Mouse (Mus musculus): ENCODE data around the gene Tnfaip8l1. TPM values are rescaled to one million over a fixed set of nuclear protein-coding genes. Genes with fewer than 3 reads are reported as not detected.

Gene Tnfaip8l1
- 3.4 and 4.0 TPM in 2 replicates for total RNA-seq (2012; rRNA removed)
- 1 to 10 TPM in 1 of 2 experiments, not detected in 1; 5.5 TPM for polyA plus RNA-seq (2012; ENCODE audit: insufficient read depth in 1 of 2, insufficient read length in 2 of 2, low read depth in 1 of 2, low replicate concordance in 2 of 2, missing spikeins in 1 of 2)

DNA sequence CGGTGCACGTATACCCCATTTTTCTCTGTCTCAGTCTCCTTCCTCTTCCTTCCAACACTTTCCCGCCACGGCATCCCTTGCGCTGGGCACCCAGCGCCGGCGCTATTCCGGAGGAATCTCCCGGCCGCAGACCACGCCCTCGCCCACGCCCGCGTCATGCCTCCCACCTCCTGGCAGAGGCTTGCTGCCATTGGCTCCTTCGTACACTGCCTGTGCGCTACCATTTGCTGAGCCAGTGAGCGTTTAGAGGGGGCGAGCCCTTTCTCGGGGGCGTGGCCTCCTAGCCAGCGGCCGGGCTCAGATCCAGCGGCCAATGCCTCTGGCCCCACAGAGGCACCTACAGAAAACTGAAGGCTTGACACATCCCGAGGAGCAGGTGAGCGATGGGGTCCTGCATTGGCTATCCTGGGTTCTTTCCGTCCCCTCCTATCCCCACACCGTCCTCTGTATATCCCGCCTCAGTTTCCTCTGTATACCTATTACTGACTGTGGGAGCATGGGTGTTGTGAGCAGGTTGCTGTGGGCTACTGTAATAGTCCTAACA is at the start of gene Tnfaip8l1:
TSS of gene Tnfaip8l1 (plus strand) at position 247 of the 544 bp plus-strand sequence.
- Histone ChIP-seq H3K4me3 (ENCODE audit: control insufficient read depth in 1 of 2, insufficient read depth in 1 of 2, low read depth in 2 of 2, low read length in 2 of 2) (peak within 1 kb of the TSS; percentile 59 to 65), H3K4me1 (ENCODE audit: control insufficient read depth in 1 of 2, insufficient read depth in 2 of 2, low read length in 2 of 2) (peaks cover 9 to 28% of the 10 kb centered on the region in 2 experiments), H3K79me2 (ENCODE audit: control insufficient read depth, insufficient read depth, low read length, poor library complexity) (no peaks in the 10 kb centered on the region), H3K36me3 (ENCODE audit: control insufficient read depth in 1 of 2, insufficient read depth in 2 of 2, low read length in 2 of 2) (peaks cover 0 to 22% of the 10 kb centered on the region in 2 experiments; a peak in 2 of 4 replicates), H3K27me3 (ENCODE audit: control insufficient read depth in 1 of 2, insufficient read depth in 2 of 2, low read length in 2 of 2) (peaks cover under 1 to 1% of the 10 kb centered on the region in 2 experiments; a peak in 2 of 4 replicates), H3K9ac (ENCODE audit: control insufficient read depth, low read depth, low read length, poor library complexity, severe bottlenecking) (peak within 1 kb of the TSS; percentile 59), H3K27ac (ENCODE audit: control insufficient read depth, low read depth, low read length) (no peak within 1 kb of the TSS; the same call in 1 of the 2 replicates), H3K9me3 (replicated peaks; ENCODE audit: insufficient read depth, low read length) (no peaks in the 10 kb centered on the region)
- DNase-seq (ENCODE audit: low read depth, low spot score): peak; percentile 96
- peak; percentile 39 to 70; a peak in 2 of 4 replicates for TF ChIP-seq POLR2A (IDR thresholded peaks at IDR 0.05; ENCODE audit: control insufficient read depth in 1 of 2, insufficient read depth in 1 of 2, low read depth in 1 of 2, low read length in 2 of 2, poor library complexity in 1 of 2)
- TF ChIP-seq TCF12 (IDR thresholded peaks at IDR 0.05; ENCODE audit: low read depth, low read length): peak; percentile 52; the same call in 1 of the 2 replicates
- TF ChIP-seq TAL1 (IDR thresholded peaks at IDR 0.05; ENCODE audit: low read length): no peak
- TF ChIP-seq MXI1 (IDR thresholded peaks at IDR 0.05; ENCODE audit: low read depth, low read length): peak; percentile 58
- no peak for TF ChIP-seq MEF2A (IDR thresholded peaks at IDR 0.05; ENCODE audit: extremely low read depth, insufficient replicate concordance, low read depth, low read length, poor library complexity, severe bottlenecking)
- peak; percentile 64; the same call in 1 of the 2 replicates for TF ChIP-seq HCFC1 (IDR thresholded peaks at IDR 0.05; ENCODE audit: low read depth, low read length)
- TF ChIP-seq SIN3A (IDR thresholded peaks at IDR 0.05; ENCODE audit: low read length): peak; percentile 42
- peak; percentile 51; the same call in 1 of the 2 replicates for TF ChIP-seq NRF1 (IDR thresholded peaks at IDR 0.05; ENCODE audit: insufficient read depth, low read depth, low read length, poor library complexity, severe bottlenecking)
- TF ChIP-seq NELFE (IDR thresholded peaks at IDR 0.05; ENCODE audit: low read depth, low read length): peak; percentile 52
- TF ChIP-seq BHLHE40 (IDR thresholded peaks at IDR 0.05; ENCODE audit: borderline replicate concordance, low read depth, low read length): no peak
- peak; percentile 53; the same call in 1 of the 2 replicates for TF ChIP-seq MAX (IDR thresholded peaks at IDR 0.05; ENCODE audit: low read length)
- peak; percentile 93 for TF ChIP-seq E2F4 (IDR thresholded peaks at IDR 0.05; ENCODE audit: borderline replicate concordance, low read depth, low read length)
- TF ChIP-seq ZMIZ1 (IDR thresholded peaks at IDR 0.05; ENCODE audit: low read depth, low read length): 0 out of 2 replicates have a peak, but pooled peaks have one; percentile 23
- TF ChIP-seq MAZ (IDR thresholded peaks at IDR 0.05; ENCODE audit: low read depth, low read length): 0 out of 2 replicates have a peak, but pooled peaks have one; percentile 35

DNA sequence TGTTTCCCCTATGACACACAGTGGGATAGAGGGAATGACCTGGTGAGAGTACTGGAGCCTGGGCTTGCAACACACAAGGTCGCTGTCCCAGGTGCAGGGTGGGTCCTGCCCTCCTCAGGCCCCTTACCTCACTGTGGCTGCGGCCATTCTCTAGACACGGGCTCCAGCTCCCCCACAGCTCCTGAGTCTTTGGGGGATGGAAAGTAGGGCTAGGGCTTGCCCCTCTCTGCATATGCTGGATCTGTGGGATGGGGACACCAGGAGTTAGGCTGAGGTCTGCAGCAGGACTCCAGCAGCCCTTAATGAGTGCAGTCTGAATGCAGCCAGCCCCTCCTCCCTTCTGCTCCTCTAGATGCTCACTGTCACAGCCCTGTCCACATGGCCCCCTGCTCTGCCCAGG is 49.5 kb upstream of the Tnfaip8l1 start:
- no peaks in the 10 kb centered on the region for H3K79me2 ChIP-seq (ENCODE audit: control insufficient read depth, insufficient read depth, low read length, poor library complexity)
- H3K36me3 ChIP-seq (ENCODE audit: control insufficient read depth in 1 of 2, insufficient read depth in 2 of 2, low read length in 2 of 2): no peaks in the 10 kb centered on the region
- H3K4me1 ChIP-seq (ENCODE audit: control insufficient read depth in 1 of 2, insufficient read depth in 2 of 2, low read length in 2 of 2): no peaks in the 10 kb centered on the region
- H3K27ac ChIP-seq (ENCODE audit: control insufficient read depth, low read depth, low read length): no peak overlapping the region
- no peak for TF ChIP-seq JUND (IDR thresholded peaks at IDR 0.05; ENCODE audit: low read depth, low read length)
- no peak for TF ChIP-seq NRF1 (IDR thresholded peaks at IDR 0.05; ENCODE audit: insufficient read depth, low read depth, low read length, poor library complexity, severe bottlenecking)
- no peak for TF ChIP-seq TBP (IDR thresholded peaks at IDR 0.05; ENCODE audit: low read depth, low read length)
- no peak for TF ChIP-seq MXI1 (IDR thresholded peaks at IDR 0.05; ENCODE audit: low read depth, low read length)
- no peak for TF ChIP-seq MAFK (IDR thresholded peaks at IDR 0.05; ENCODE audit: borderline replicate concordance, low read depth, low read length)
- TF ChIP-seq CHD2 (IDR thresholded peaks at IDR 0.05; ENCODE audit: low read length): no peak
- no peak for TF ChIP-seq SIN3A (IDR thresholded peaks at IDR 0.05; ENCODE audit: low read length)
- no peak for TF ChIP-seq RAD21 (IDR thresholded peaks at IDR 0.05; ENCODE audit: low read depth, low read length)
- no peak for TF ChIP-seq MEF2A (IDR thresholded peaks at IDR 0.05; ENCODE audit: extremely low read depth, insufficient replicate concordance, low read depth, low read length, poor library complexity, severe bottlenecking)
- no peak for TF ChIP-seq E2F4 (IDR thresholded peaks at IDR 0.05; ENCODE audit: borderline replicate concordance, low read depth, low read length)
- no peak for TF ChIP-seq MAZ (IDR thresholded peaks at IDR 0.05; ENCODE audit: low read depth, low read length)
- no peak for TF ChIP-seq ZKSCAN1 (IDR thresholded peaks at IDR 0.05; ENCODE audit: low read depth, low read length)
- TF ChIP-seq MAX (IDR thresholded peaks at IDR 0.05; ENCODE audit: low read length): no peak
- no peak for TF ChIP-seq ZMIZ1 (IDR thresholded peaks at IDR 0.05; ENCODE audit: low read depth, low read length)
- no peak for TF ChIP-seq SMC3 (IDR thresholded peaks at IDR 0.05; ENCODE audit: low read depth, low read length)
- no peak for TF ChIP-seq CHD1 (IDR thresholded peaks at IDR 0.05; ENCODE audit: low read depth, low read length)
- TF ChIP-seq TCF12 (IDR thresholded peaks at IDR 0.05; ENCODE audit: low read depth, low read length): no peak
- H3K27me3 ChIP-seq (ENCODE audit: control insufficient read depth in 1 of 2, insufficient read depth in 2 of 2, low read length in 2 of 2): no peaks in the 10 kb centered on the region
- H3K9me3 ChIP-seq (replicated peaks; ENCODE audit: insufficient read depth, low read length): no peaks in the 10 kb centered on the region
- no peak overlapping the region for H3K4me3 ChIP-seq (ENCODE audit: control insufficient read depth in 1 of 2, insufficient read depth in 1 of 2, low read depth in 2 of 2, low read length in 2 of 2)
- H3K9ac ChIP-seq (ENCODE audit: control insufficient read depth, low read depth, low read length, poor library complexity, severe bottlenecking): no peak overlapping the region
- no peak for DNase-seq (ENCODE audit: low read depth, low spot score)
